Mouse (Mus musculus) CD4-positive, CD25-positive, alpha-beta regulatory T cell (primary cell): ENCODE results near the gene Olfr552. TPM values are rescaled to one million over a fixed set of nuclear protein-coding genes. Genes with fewer than 3 reads are reported as not detected.

ENCODE experiments used
- polyA plus RNA-seq: library from polyadenylated mRNA; unstranded; fragments of 100-300 nt; shearing (Covaris generic); gene quantifications from one replicate; pipeline ENCODE4 v1.2.1, GENCODE M21; 2017

The Olfr552 gene
- polyA plus RNA-seq = not detected

GRCm38 (mm10) chr7:102597378-102598031 lies at the start of gene Olfr552:
Gene Olfr552, plus strand, starts transcription at chr7:102597770.

GRCm38 (mm10) chr7:102549570-102549969 lies 48.0 kb upstream of the Olfr552 start, which contains the start of gene Olfr549:
Gene Olfr549, plus strand, starts transcription at chr7:102549870.

GRCm38 (mm10) chr7:102564999-102565997 lies 32.3 kb upstream of the Olfr552 start, which contains the start of gene Trim21:
Gene Trim21, minus strand, starts transcription at chr7:102565486.

DNA sequence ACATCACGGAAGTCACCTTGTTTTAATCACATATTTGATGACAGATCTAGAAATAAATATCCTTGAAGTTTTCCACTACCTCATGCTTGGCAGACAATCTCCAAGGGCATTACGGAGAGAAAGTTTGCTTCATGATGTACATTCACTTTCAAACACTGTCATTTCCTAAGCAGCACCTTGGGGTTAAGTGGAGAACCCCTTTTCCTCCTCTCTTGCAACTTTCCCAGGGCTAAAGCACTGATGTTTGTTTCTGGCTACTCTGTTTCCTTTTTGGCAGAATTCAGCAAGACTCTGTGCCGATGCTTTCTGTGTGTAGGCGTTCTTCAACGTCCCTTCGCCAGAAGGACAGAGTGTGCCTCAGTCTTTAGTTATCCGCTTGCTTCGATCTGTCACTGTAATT lies 26.4 kb upstream of the Olfr552 start, which contains the start of gene Olfr550:
Olfr550 (plus strand) TSS at position 301 of the 400 bp plus-strand sequence.

DNA sequence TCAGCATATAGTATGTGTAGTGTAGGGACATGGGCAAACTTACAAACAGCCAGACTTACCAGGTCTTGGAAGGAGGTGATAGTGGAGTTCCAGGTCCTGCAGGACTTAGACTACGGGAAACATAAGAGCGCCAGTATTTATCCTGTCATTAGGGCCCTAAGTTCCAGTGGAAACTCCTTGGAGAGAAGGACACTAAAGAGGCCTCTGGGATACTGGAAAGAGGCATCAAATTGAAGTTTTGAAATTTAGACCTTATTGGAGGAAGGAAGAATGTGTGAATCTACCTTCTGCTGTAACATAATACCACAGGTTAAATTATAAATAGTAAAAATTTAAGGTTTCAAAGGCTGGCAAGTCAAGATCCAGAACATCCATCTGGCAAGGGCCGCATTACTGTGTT lies 5.8 kb upstream of the Olfr552 start, which contains the start of gene Olfr551:
Olfr551 (minus strand) TSS at position 101 of the 400 bp plus-strand sequence.

DNA sequence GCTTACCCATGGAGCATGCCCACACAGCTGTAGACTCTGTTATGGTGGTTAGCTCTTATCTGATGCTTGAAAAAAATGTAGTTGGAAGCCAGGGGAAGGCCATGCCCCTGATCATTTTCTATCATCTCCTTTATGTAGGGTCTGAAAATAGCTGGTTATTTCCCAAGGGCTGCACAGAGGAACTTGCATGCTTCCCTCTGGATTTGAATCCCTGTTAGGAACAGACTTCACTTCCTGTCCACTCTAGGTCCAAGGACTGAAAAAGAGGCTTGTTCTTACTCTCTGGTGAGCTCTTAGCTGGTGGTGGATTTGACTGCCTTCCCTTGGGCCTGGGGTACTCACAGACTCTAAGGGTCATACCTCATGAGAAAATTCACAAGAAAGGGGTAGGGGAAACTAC lies 20.5 kb downstream of the Olfr552 start, which contains the start of gene Olfr553:
Olfr553 (minus strand) TSS at position 101 of the 400 bp plus-strand sequence.

DNA sequence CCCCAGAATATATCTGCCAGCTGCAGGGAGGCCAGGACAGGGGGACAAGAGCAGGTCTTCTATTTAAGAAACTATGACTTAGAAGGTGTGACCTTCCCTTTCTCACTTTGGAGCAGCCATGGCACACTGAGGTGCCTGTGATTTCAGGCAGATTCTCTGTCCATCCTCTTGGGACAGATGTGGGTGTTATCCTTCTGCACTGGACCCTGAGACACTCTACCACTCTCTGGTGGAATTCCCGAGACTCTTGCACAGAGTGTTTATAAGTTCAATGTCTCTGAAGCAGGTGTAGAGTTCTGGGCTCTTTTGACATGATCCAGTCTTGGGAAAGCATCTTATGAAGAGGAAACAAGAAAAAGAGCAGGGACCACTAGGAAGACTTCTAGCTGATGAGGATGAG lies 40.6 kb downstream of the Olfr552 start, which contains the start of gene Olfr554:
Olfr554 (plus strand) TSS at position 301 of the 400 bp plus-strand sequence.

Other genes starting within 250 kb of the Olfr552 start
- gene Rrm1, start 156.1 kb upstream of the Olfr552 start, polyA plus RNA-seq = 34.1 TPM
- gene Olfr543, start 116.1 kb upstream of the Olfr552 start, polyA plus RNA-seq = 0.25 TPM
- 0.07 TPM for gene Olfr544, start 109.5 kb upstream of the Olfr552 start, polyA plus RNA-seq
- gene Olfr545, start 98.2 kb upstream of the Olfr552 start, polyA plus RNA-seq = not detected
- not detected for gene Olfr547, start 63.0 kb upstream of the Olfr552 start, polyA plus RNA-seq
- gene Olfr548-ps1, start 56.9 kb upstream of the Olfr552 start, polyA plus RNA-seq = not detected
- not detected for gene Olfr549, start 47.9 kb upstream of the Olfr552 start, polyA plus RNA-seq
- gene Trim21, start 32.3 kb upstream of the Olfr552 start, polyA plus RNA-seq = 94.3 TPM
- 0.04 TPM for gene Olfr550, start 26.3 kb upstream of the Olfr552 start, polyA plus RNA-seq
- not detected for gene Olfr551, start 5.9 kb upstream of the Olfr552 start, polyA plus RNA-seq
- gene Olfr553, start 20.4 kb downstream of the Olfr552 start, polyA plus RNA-seq = not detected
- 0.31 TPM for gene Olfr554, start 40.7 kb downstream of the Olfr552 start, polyA plus RNA-seq
- not detected for gene Olfr555, start 61.1 kb downstream of the Olfr552 start, polyA plus RNA-seq
- not detected for gene Olfr556, start 67.1 kb downstream of the Olfr552 start, polyA plus RNA-seq
- gene Trim68, start 89.6 kb downstream of the Olfr552 start, polyA plus RNA-seq = 16.9 TPM
- not detected for gene Olfr557, start 98.1 kb downstream of the Olfr552 start, polyA plus RNA-seq
- gene Olfr558, start 104.4 kb downstream of the Olfr552 start, polyA plus RNA-seq = not detected
- gene Olfr33, start 121.3 kb downstream of the Olfr552 start, polyA plus RNA-seq = not detected
- not detected for gene Olfr559, start 129.7 kb downstream of the Olfr552 start, polyA plus RNA-seq
- not detected for gene Olfr560, start 161.6 kb downstream of the Olfr552 start, polyA plus RNA-seq
- not detected for gene Olfr78, start 161.7 kb downstream of the Olfr552 start, polyA plus RNA-seq
- not detected for gene Olfr561, start 173.5 kb downstream of the Olfr552 start, polyA plus RNA-seq
- not detected for gene Olfr564, start 205.7 kb downstream of the Olfr552 start, polyA plus RNA-seq